Mouse (Mus musculus): ENCODE measurements at regions not wholly inside any gene's neighbourhood (a gene's known extent, or its start where the extent isn't known, plus 50 kb on each side); places are given as distances from the start of the nearest gene placed in this dataset.

- no peak for TF ChIP-seq CTCF (conservative IDR thresholded peaks at IDR 0.05 in 1 of 2, IDR thresholded peaks at IDR 0.05 in 1 of 2; ENCODE audit: low read depth in 2 of 2, low read length in 2 of 2)
- no peak for TF ChIP-seq POLR2A (IDR thresholded peaks at IDR 0.05; ENCODE audit: low read depth, low read length)
- TF ChIP-seq ZNF384 (IDR thresholded peaks at IDR 0.05; ENCODE audit: low read depth, low read length), result no peak
- no peak for TF ChIP-seq ZMIZ1 (IDR thresholded peaks at IDR 0.05; ENCODE audit: low read depth, low read length)
- no peak for TF ChIP-seq HCFC1 (IDR thresholded peaks at IDR 0.05; ENCODE audit: low read depth, low read length)
These were observed 122.6 kb downstream of the Adamts1 start for GRCm38 (mm10) chr16:85680351-85680750.
